Mouse (Mus musculus) lung, embryonic 14.5 days (tissue): Measurements from ENCODE around the gene Bcl2l10. TPM values are rescaled to one million over a fixed set of nuclear protein-coding genes. Genes with fewer than 3 reads are reported as not detected.

Experiments
- ATAC-seq: fragments of 200-750 bp; cut with Nextera tagmentation; 2 replicates; pipeline ENCODE4 v1.8.0; 2017; ENCODE audit warnings: mild to moderate bottlenecking, moderate TSS enrichment, moderate library complexity; ENCODE audit not compliant: insufficient read depth
- DNase-seq: peaks from one replicate; pipeline ENCODE4 v3.0.0-alpha.2; 2015
- H3K27ac ChIP-seq: fragments of 300-500 bp; sonication (generic); 2 replicates; pipeline ENCODE4 v1.5.1; 2014; ENCODE audit warnings: low read depth, mild to moderate bottlenecking, moderate library complexity
- H3K27me3 ChIP-seq: fragments of 300-500 bp; sonication (generic); 2 replicates; pipeline ENCODE4 v1.6.1; 2014; ENCODE audit warnings: low read length, control low read depth; ENCODE audit not compliant: insufficient read depth
- H3K36me3 ChIP-seq: fragments of 300-500 bp; sonication (generic); 2 replicates; pipeline ENCODE4 v1.6.1; 2014; ENCODE audit warnings: control low read depth; ENCODE audit not compliant: insufficient read depth
- H3K4me1 ChIP-seq: fragments of 300-500 bp; sonication (generic); 2 replicates; pipeline ENCODE4 v1.6.1; 2014; ENCODE audit warnings: antibody characterized with exemption, control low read depth; ENCODE audit not compliant: insufficient read depth
- H3K4me2 ChIP-seq: fragments of 300-500 bp; sonication (generic); 2 replicates; pipeline ENCODE4 v1.6.1; 2014; ENCODE audit warnings: mild to moderate bottlenecking
- H3K4me3 ChIP-seq: fragments of 300-500 bp; sonication (generic); 2 replicates; pipeline ENCODE4 v1.5.1; 2014; ENCODE audit warnings: low read depth, low read length
- H3K9ac ChIP-seq: fragments of 300-500 bp; sonication (generic); 2 replicates; pipeline ENCODE4 v1.6.1; 2014
- H3K9me3 ChIP-seq: fragments of 300-500 bp; sonication (generic); 2 replicates; pipeline ENCODE4 v1.6.1; 2016; ENCODE audit warnings: low read depth, low read length, control low read depth
- CTCF ChIP-seq: IDR thresholded peaks from 2 replicates; pipeline ENCODE4 v1.5.1; 2016; ENCODE audit warnings: antibody characterized with exemption, low read depth
- WGBS: fragments of 180-500 bp; shearing (Covaris S2); extraction: QIAGEN DNeasy Blood & Tissue Kit; methylation state at CpG from one replicate; pipeline ENCODE4 v1.1.7; 2014; 5-methylcytosine and 5-hydroxymethylcytosine counted together
- polyA plus RNA-seq: library from polyadenylated mRNA; unstranded; fragments of >200 nt; fragmentation: Nextera tagmentation; extraction: Ambion mirVana; gene quantifications from 2 replicates; pipeline ENCODE4 v1.2.1, GENCODE M21; 2014

Bcl2l10 gene
- polyA plus RNA-seq, 1 experiment from 2014 or later: not detected

DNA sequence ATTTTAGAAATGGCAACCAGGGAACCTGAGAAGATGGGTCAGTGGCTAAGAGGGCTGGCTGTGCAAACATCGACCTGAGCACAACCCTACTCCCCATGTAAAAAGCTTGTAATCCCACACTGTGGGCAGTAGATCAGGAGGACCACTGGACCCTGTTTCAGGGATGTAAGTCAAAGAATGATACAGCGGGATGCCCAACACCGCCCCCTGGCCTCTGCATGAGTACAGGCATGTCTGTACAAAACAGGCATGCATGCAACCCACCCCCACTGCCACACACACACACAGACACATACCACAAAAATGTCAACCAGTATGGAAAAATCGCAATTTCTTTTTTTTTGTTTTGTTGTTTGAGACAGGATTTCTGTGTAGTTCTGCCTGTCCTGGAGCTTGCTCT lies 51.5 kb downstream of the Bcl2l10 start:
- Histone ChIP-seq H3K9me3 (no peaks in the 10 kb centered on the region), H3K9ac (no peak overlapping the region), H3K4me1 (peaks cover 3% of the 10 kb centered on the region; the same call in 1 of the 2 replicates), H3K36me3 (peaks cover 41% of the 10 kb centered on the region), H3K4me3 (no peak overlapping the region), H3K27me3 (no peaks in the 10 kb centered on the region), H3K4me2 (no peak overlapping the region), H3K27ac (no peak overlapping the region)
- WGBS: 91% methylated on average over 4 of the region's 4 CpGs
- ATAC-seq (no peak), DNase-seq (no peak)
- peak; percentile 18; the same call in 1 of the 2 replicates for TF ChIP-seq CTCF

DNA sequence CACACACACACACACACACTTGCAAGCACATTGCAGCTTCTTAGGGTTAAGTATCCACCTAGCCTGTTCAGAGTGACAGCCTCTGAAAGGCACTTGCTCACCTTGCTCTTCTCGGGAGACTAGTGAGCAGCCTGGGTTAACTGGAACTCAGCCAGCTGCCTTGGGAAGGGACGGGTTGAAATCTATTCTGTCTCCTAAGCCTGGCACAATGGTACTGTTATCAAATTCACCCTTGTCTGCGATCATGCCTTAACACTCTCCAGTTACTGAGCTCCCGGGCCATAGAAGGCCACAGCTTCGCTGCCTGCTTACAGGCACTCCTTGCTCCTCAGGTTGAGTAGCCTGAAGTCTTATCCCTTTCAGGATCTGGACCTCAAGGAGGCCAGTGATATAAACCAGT lies 53.1 kb downstream of the Bcl2l10 start:
- peaks cover 25% of the 10 kb centered on the region for H3K36me3 ChIP-seq

More for the DNA sequence above, 53.1 kb downstream of the Bcl2l10 start:
- ATAC-seq (no peak), DNase-seq (no peak)
- Histone ChIP-seq H3K4me1 (peaks cover 3% of the 10 kb centered on the region; the same call in 1 of the 2 replicates), H3K27me3 (no peaks in the 10 kb centered on the region), H3K27ac (no peak overlapping the region), H3K9me3 (no peaks in the 10 kb centered on the region), H3K4me3 (no peak overlapping the region), H3K9ac (no peak overlapping the region), H3K4me2 (no peak overlapping the region)
- TF ChIP-seq CTCF: no peak
- WGBS: 63% methylated on average over 5 of the region's 5 CpGs

Other genes with a start within 250 kb of the Bcl2l10 start
- 28.9 and 29.9 TPM in 2 replicates for gene Myo5c, start 115.7 kb upstream of the Bcl2l10 start, polyA plus RNA-seq
- gene Gnb5, start 41.5 kb upstream of the Bcl2l10 start, polyA plus RNA-seq: 17.9 and 18.2 TPM in 2 replicates
- gene Mapk6, start 62.2 kb downstream of the Bcl2l10 start, polyA plus RNA-seq: 63.7 and 67.3 TPM in 2 replicates
- 39.5 and 39.7 TPM in 2 replicates for gene Leo1, start 93.8 kb downstream of the Bcl2l10 start, polyA plus RNA-seq
- gene Tmod3, start 211.9 kb downstream of the Bcl2l10 start, polyA plus RNA-seq: 131 TPM in 2 replicates